Mouse (Mus musculus) liver, embryonic 12.5 days (tissue): ENCODE measurements at regions not wholly inside any gene's neighbourhood (a gene's known extent, or its start where the extent isn't known, plus 50 kb on each side); places are given as distances from the start of the nearest gene placed in this dataset.

ENCODE experiments used
- ATAC-seq: fragments of 200-750 bp; cut with Nextera tagmentation; 2 replicates; pipeline ENCODE4 v1.8.0; 2017; ENCODE audit warnings: moderate number of reproducible peaks, mild to moderate bottlenecking, moderate library complexity
- H3K27ac ChIP-seq: fragments of 300-500 bp; sonication (generic); 2 replicates; pipeline ENCODE4 v1.5.1; 2016; ENCODE audit warnings: mild to moderate bottlenecking
- H3K27me3 ChIP-seq: fragments of 300-500 bp; sonication (generic); replicated peaks from 2 replicates; pipeline ENCODE4 v1.6.1; 2016; ENCODE audit warnings: mild to moderate bottlenecking, moderate library complexity
- H3K36me3 ChIP-seq: fragments of 300-500 bp; sonication (generic); 2 replicates; pipeline ENCODE4 v1.6.1; 2016; ENCODE audit warnings: mild to moderate bottlenecking, moderate library complexity
- H3K4me1 ChIP-seq: fragments of 300-500 bp; sonication (generic); 2 replicates; pipeline ENCODE4 v1.6.1; 2016
- H3K4me2 ChIP-seq: fragments of 300-500 bp; sonication (generic); 2 replicates; pipeline ENCODE4 v1.6.1; 2016; ENCODE audit warnings: mild to moderate bottlenecking, moderate library complexity
- H3K4me3 ChIP-seq: fragments of 300-500 bp; sonication (generic); 2 replicates; pipeline ENCODE4 v1.5.1; 2016; ENCODE audit warnings: mild to moderate bottlenecking, moderate library complexity
- H3K9ac ChIP-seq: fragments of 300-500 bp; sonication (generic); 2 replicates; pipeline ENCODE4 v1.6.1; 2016; ENCODE audit warnings: mild to moderate bottlenecking, moderate library complexity
- H3K9me3 ChIP-seq: fragments of 300-500 bp; sonication (generic); replicated peaks from 2 replicates; pipeline ENCODE4 v1.6.1; 2016; ENCODE audit warnings: mild to moderate bottlenecking, moderate library complexity
- WGBS: fragments of 180-500 bp; shearing (Covaris S2); methylation state at CpG from one replicate; pipeline ENCODE4 v1.1.7; 2016; ENCODE audit not compliant: insufficient replicate concordance; 5-methylcytosine and 5-hydroxymethylcytosine counted together

DNA sequence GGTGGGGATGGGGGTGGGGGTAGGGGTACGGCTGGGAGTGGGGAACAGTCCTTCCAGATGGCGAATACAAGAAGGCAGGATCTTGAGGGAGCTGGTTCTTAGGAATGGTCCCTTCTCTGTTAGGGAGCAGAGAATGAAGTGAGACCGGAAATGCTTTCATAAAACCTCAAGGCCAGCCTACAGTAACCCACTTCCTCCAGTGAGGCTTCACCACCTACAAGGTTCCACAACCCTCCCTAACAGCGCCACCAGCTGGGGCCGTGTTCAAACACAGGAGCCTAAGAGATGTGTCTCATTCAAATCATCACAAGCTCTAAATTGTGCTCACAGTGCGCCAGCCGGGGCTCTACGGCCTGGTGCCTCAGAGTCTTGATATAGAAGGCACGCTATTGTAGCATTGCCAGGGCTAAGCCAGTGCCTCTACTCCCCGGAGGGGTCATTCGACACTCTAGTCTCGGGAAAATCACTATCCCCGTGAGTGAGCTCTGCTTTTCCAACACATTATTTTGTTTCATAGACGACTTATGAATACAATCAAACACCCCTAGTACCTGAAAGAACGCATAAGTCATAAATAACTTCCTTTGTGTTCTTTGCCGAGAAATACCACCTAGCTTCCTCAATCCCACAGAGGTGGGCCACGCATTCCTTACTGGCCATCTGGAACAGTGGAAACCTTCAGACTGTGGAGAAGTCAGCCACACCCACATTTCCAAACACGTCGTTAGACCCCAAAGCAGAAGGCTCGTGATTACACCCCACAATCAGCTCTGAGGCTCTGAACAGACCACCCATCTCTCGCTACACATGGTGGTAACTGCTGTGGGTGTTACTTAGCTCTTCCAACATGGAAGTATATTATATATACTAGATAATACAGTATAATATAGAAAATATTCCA is 209.3 kb upstream of the Tgfbr2 start:
- no peak overlapping the region for H3K4me3 ChIP-seq
- H3K27me3 ChIP-seq: no peaks in the 10 kb centered on the region
- WGBS: 38% methylated on average over 21 of the region's 21 CpGs
- peak overlapping the region; percentile 58; the same call in 1 of the 2 replicates for H3K27ac ChIP-seq
- ATAC-seq: peak; percentile 79
- no peak overlapping the region for H3K9ac ChIP-seq
- H3K9me3 ChIP-seq: no peaks in the 10 kb centered on the region
- H3K36me3 ChIP-seq: no peaks in the 10 kb centered on the region
- peaks cover 17% of the 10 kb centered on the region for H3K4me1 ChIP-seq
- H3K4me2 ChIP-seq: peak overlapping the region; percentile 36

DNA sequence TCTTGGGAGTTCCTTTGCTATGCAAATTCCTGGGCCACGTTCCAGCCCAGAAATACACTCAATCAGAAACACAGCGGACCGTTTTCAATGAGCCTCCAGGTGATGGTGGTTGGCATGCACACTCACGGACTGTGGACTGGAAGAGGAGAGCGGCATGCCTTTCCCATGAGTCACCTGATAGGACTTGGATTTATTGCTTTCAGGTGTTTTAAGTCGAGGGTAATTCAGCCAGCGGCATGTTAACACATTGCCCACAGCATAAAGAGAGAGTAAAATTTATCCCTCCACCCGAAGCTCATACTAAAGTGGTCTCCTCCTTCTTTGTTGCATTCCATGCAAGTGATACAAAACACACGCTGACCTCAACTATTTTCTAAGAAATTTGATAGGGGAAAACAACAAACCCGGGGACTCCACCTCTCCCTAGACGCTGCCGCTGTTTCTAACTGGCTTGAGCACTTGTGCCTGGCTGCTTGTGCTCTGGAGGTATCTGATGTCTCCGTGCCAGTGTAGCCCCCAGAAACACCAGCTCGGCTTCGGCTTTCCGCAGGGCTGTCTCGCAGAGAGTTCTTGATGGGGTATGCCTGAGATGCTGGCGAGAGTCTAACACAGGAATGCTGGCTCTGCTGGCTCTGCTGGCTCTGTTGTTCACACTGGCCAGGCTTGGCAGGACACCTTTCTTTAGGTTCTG is 208.4 kb upstream of the Tgfbr2 start:
- WGBS: 44% methylated on average over 18 of the region's 18 CpGs
- Histone ChIP-seq H3K9me3 (no peaks in the 10 kb centered on the region), H3K27me3 (no peaks in the 10 kb centered on the region), H3K36me3 (no peaks in the 10 kb centered on the region), H3K9ac (no peak overlapping the region), H3K4me3 (no peak overlapping the region), H3K27ac (peak overlapping the region; percentile 58; the same call in 1 of the 2 replicates), H3K4me2 (peak overlapping the region; percentile 36), H3K4me1 (peaks cover 17% of the 10 kb centered on the region)
- ATAC-seq: no peak

DNA sequence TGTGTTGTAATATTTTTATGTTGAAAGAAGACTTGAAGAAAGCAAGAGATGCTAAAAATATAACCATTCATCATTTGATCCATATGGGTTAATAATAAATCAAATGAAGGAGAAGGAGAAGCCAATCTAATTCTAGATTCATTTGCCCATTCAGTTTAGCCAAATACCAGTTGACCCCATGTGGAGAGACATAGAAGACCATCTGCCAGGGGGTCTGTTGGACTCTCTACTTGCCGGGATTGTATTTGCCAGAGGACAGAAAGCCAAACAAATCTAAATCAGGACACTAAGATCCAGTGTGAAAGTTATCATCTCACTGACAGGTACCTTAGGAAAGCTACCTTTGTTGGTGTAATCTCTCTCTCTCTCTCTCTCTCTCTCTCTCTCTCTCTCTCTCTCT is 202.5 kb upstream of the Tgfbr2 start:
- 60% methylated on average over 1 of the region's 1 CpGs for WGBS

DNA sequence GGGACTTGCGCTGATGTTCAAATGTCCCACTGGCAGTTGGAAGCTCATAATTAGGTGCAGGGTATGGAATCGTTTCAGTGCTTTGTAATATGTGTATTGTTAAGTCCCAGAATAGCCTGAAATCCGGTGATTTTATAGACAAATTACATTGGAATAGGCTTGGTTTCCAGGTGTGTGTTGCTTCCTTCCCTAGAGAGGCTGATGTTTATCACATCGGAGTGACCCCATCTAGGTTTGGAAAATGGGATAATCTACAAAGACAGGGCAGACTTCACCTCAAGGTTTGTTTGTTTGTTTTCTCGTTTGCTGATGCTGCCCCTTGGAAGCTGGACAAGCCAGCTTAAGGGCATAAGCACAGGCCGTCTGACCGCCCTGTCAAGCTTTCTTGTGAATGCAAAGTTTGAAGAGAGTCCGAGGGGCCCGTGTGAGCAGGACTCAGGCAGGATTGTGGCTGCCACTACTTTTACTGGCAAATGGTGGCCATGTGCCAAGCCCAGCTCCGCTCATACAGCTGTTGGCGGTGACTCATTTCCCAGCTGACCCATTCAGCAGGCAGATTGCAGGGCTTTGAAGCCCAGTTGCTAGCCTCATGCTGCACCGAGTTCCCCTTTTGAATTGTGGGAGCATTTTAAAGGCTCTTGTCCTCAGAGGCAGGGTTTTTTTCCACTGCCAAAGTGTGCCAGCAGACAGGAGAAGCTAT is 200.6 kb upstream of the Tgfbr2 start:
- 57% methylated on average over 12 of the region's 12 CpGs for WGBS
- no peak for ATAC-seq
- H3K9me3 ChIP-seq: no peaks in the 10 kb centered on the region
- no peaks in the 10 kb centered on the region for H3K27me3 ChIP-seq
- H3K4me3 ChIP-seq: no peak overlapping the region
- H3K4me1 ChIP-seq: no peaks in the 10 kb centered on the region
- H3K36me3 ChIP-seq: no peaks in the 10 kb centered on the region
- H3K9ac ChIP-seq: no peak overlapping the region
- no peak overlapping the region for H3K27ac ChIP-seq
- H3K4me2 ChIP-seq: no peak overlapping the region

More for the DNA sequence above, 202.5 kb upstream of the Tgfbr2 start:
- Histone ChIP-seq H3K27ac (no peak overlapping the region), H3K4me2 (no peak overlapping the region), H3K4me3 (no peak overlapping the region), H3K36me3 (no peaks in the 10 kb centered on the region), H3K27me3 (no peaks in the 10 kb centered on the region), H3K9ac (no peak overlapping the region), H3K9me3 (no peaks in the 10 kb centered on the region), H3K4me1 (no peaks in the 10 kb centered on the region)
- ATAC-seq: no peak

DNA sequence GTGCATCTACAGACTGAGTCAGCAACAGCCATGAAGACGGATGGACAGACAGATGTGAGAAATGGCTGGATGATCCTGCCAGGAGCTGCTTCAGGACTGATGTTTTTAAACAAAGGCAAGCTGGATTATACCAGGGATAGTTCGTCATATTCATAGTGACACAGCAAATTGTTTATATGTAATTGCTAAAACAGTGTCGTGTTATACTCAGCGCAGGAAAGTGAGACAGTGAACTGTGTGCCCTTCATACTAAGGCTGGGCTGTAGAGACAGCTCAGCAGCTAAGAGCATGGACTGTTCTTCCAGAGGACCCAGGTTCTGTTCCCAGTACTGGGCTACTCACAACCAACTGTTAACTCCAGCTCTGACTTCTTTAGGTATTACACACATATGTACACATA is 199.2 kb upstream of the Tgfbr2 start:
- Histone ChIP-seq H3K9ac (no peak overlapping the region), H3K27me3 (no peaks in the 10 kb centered on the region), H3K4me1 (0 out of 2 replicates have a peak, but pooled peaks cover 2% of the 10 kb centered on the region), H3K4me2 (no peak overlapping the region), H3K36me3 (no peaks in the 10 kb centered on the region), H3K4me3 (no peak overlapping the region), H3K27ac (no peak overlapping the region), H3K9me3 (no peaks in the 10 kb centered on the region)
- no peak for ATAC-seq
- 75% methylated on average over 4 of the region's 4 CpGs for WGBS

DNA sequence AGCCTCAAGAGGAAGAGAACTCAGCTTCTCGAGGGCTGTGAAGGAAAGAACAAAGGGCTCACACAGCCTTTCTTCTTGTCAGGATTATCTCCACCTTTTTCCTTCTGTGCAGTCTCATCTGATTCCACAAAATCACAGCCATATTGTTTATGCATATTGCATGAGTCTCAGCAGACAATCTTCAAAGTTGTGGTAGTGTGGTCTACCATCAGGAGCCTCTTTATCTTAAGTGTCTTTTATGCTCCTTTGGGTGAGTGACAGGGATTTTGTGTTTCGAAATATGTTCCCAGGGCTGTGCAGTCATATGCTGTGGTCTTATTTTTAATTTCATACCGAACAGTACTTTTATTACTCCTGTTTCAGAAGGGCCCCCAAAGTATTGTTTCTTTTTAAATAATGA is 198.2 kb upstream of the Tgfbr2 start:
- WGBS: 54% methylated on average over 3 of the region's 3 CpGs
- no peak for ATAC-seq
- H3K9me3 ChIP-seq: no peaks in the 10 kb centered on the region

DNA sequence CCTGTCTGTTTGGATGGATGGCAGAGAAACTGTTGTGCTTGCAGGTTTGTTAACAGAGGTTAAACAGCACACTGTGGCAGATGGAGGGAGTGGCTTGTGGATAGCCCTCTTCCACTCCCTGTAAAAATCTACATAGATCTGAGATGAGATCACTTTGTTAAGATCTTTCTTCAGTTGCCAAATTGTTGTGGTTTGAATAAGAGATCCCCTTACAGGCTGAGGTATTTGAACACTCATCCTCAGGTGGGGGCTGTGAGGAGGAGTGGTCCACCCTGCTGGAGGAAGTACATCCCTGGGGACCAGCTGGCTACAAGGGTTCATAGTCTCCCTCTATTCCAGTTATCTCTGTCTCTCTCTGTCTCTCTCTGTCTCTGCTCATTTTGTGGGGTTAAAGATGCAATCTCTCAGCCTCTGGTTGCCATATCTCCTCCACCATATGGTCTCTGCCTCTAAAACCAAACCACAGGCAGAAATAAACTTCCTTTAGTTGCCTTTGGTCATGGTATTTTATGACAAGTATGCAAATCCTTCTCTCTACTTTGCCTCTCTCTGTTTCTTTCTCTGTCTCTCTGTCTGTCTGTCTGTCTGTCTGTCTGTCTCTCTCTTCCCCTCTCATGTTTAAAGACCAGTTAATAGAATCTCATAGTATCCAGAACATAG is 194.0 kb upstream of the Tgfbr2 start:
- no peaks in the 10 kb centered on the region for H3K36me3 ChIP-seq
- ATAC-seq: no peak
- H3K4me3 ChIP-seq: no peak overlapping the region
- no peak overlapping the region for H3K4me2 ChIP-seq
- H3K9ac ChIP-seq: no peak overlapping the region
- H3K27me3 ChIP-seq: no peaks in the 10 kb centered on the region
- no peak overlapping the region for H3K27ac ChIP-seq
- H3K4me1 ChIP-seq: peaks cover 6% of the 10 kb centered on the region; the same call in 1 of the 2 replicates
- H3K9me3 ChIP-seq: no peaks in the 10 kb centered on the region

More for the DNA sequence above, 198.2 kb upstream of the Tgfbr2 start:
- H3K27me3 ChIP-seq: no peaks in the 10 kb centered on the region
- 0 out of 2 replicates have a peak, but pooled peaks cover 6% of the 10 kb centered on the region for H3K4me1 ChIP-seq
- H3K36me3 ChIP-seq: no peaks in the 10 kb centered on the region
- H3K9ac ChIP-seq: no peak overlapping the region
- no peak overlapping the region for H3K27ac ChIP-seq
- H3K4me3 ChIP-seq: no peak overlapping the region
- no peak overlapping the region for H3K4me2 ChIP-seq

DNA sequence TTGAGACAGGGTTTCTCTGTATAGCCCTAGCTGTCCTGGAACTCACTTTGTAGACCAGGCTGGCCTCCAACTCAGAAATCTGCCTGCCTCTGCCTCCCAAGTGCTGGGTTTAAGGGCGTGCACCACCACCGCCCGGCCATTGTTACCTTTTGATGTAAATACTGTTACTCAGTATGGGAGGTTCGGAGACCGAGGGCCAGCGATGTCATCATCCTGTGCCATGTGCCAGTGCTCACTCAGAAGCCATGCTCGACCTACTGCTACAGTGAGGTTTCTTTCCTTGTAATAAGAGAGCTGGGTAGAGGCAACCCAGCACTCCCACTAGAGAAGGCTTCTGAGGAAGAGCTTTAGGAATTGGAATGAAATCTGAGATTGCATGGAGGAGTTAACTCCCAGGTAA is 191.6 kb upstream of the Tgfbr2 start:
- no peaks in the 10 kb centered on the region for H3K27me3 ChIP-seq
- H3K27ac ChIP-seq: no peak overlapping the region
- peaks cover 6% of the 10 kb centered on the region; the same call in 1 of the 2 replicates for H3K9me3 ChIP-seq
- no peak for ATAC-seq
- H3K4me3 ChIP-seq: no peak overlapping the region
- no peak overlapping the region for H3K4me2 ChIP-seq
- H3K9ac ChIP-seq: no peak overlapping the region
- peaks cover 6% of the 10 kb centered on the region; the same call in 1 of the 2 replicates for H3K4me1 ChIP-seq
- no peaks in the 10 kb centered on the region for H3K36me3 ChIP-seq
- 77% methylated on average over 7 of the region's 7 CpGs for WGBS

DNA sequence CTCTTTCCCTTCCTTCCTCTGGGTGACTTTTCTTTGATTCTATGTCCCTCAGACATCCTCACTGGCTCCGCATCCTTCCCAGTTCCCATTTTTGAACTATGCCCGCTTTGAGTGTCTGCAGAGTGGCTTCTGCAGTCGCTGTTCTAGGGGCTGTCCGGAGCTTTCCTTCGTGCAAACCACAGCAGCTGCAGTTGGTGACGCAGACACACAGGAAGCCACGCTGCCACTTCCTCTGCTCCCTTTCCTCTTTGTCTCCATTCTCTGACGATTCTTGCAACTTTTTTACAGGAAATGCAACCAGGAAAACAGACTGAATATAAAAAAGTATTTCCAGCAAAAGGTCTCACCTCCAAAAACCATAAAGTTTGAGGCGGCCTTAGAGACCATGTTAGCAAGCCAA is 191.0 kb upstream of the Tgfbr2 start:
- Histone ChIP-seq H3K27me3 (no peaks in the 10 kb centered on the region), H3K4me2 (no peak overlapping the region), H3K27ac (0 out of 2 replicates have a peak overlapping the region, but pooled peaks have one; percentile 16), H3K4me3 (no peak overlapping the region), H3K9me3 (peaks cover 9% of the 10 kb centered on the region; the same call in 1 of the 2 replicates), H3K4me1 (peaks cover 6% of the 10 kb centered on the region; the same call in 1 of the 2 replicates), H3K9ac (no peak overlapping the region), H3K36me3 (no peaks in the 10 kb centered on the region)
- ATAC-seq: no peak
- 23% methylated on average over 9 of the region's 9 CpGs for WGBS

DNA sequence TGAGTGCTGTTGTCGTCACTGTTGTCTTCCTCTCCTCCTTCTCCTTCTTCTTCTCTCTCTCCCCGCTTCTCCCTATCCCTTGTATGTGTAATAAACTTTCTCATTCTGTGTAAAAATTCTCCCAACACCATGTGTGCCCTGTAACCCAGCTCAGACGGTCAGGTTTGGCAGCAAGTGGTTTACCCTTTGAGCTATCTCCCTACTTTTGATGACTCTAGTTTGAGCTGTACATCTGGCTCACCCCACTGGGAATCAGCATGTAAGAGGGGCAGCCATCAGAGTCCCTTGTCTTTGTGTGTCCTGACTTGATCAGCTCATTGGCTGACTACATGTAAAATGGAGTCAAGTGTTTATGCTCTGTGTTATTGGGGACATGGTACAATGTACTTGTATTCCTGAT is 190.5 kb upstream of the Tgfbr2 start:
- Histone ChIP-seq H3K36me3 (no peaks in the 10 kb centered on the region), H3K4me3 (no peak overlapping the region), H3K4me1 (peaks cover 6% of the 10 kb centered on the region; the same call in 1 of the 2 replicates), H3K9me3 (peaks cover 9% of the 10 kb centered on the region; the same call in 1 of the 2 replicates), H3K27ac (0 out of 2 replicates have a peak overlapping the region, but pooled peaks have one; percentile 16), H3K9ac (no peak overlapping the region), H3K27me3 (no peaks in the 10 kb centered on the region), H3K4me2 (no peak overlapping the region)
- 45% methylated on average over 3 of the region's 3 CpGs for WGBS
- no peak for ATAC-seq

DNA sequence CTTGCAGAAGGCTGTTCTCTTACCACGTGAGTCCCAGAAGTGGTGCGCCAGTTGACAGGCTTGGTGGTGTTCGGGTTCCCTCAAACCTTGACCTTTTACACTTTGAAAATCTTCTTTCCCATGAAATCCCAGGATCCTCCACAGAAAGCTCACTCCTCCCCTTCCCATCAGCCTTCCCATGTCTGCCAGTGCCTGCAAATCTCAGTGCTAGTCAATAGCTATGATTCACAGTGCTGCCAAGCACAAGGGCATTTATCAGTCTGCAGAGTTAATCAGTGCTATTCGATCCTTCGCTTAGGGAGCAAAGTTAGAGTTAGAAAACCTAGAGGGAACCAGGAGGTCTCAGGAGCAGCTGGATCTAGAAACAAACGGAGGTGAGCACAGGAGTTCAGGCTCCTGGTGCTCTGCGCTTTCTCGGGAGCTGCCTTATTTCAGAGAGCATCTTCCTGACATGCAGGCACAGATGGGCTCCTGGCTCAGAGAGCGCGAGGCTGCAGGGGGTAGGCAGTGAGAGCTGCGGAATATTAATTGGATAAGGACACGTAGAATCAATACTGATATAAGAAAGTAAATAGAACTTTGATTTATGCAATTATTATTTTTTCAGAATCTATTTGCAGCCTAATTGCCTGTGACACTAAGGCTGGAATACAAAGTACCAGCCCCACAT is 190.0 kb upstream of the Tgfbr2 start:
- Histone ChIP-seq H3K27ac (no peak overlapping the region), H3K4me2 (no peak overlapping the region), H3K27me3 (no peaks in the 10 kb centered on the region), H3K9me3 (peaks cover 9% of the 10 kb centered on the region; the same call in 1 of the 2 replicates), H3K4me3 (no peak overlapping the region), H3K36me3 (no peaks in the 10 kb centered on the region), H3K9ac (no peak overlapping the region), H3K4me1 (peaks cover 6% of the 10 kb centered on the region; the same call in 1 of the 2 replicates)
- 70% methylated on average over 12 of the region's 12 CpGs for WGBS
- ATAC-seq: no peak
